Mouse (Mus musculus) myocyte (in vitro differentiated cells): ENCODE measurements around the gene Ripor2. TPM values are rescaled to one million over a fixed set of nuclear protein-coding genes. Genes with fewer than 3 reads are reported as not detected.

Source experiments
- H3K27me3 ChIP-seq: one replicate; pipeline ENCODE4 v1.6.1; 2011; ENCODE audit not compliant: control insufficient read depth, insufficient read depth, insufficient read length
- H3K36me3 ChIP-seq: one replicate; pipeline ENCODE4 v1.6.1; 2011; ENCODE audit not compliant: control insufficient read depth, insufficient read depth
- H3K4me2 ChIP-seq: one replicate; pipeline ENCODE4 v1.6.1; 2011; ENCODE audit warnings: low read depth, control low read depth
- H3K4me3 ChIP-seq: one replicate; pipeline ENCODE4 v1.5.1; 2011; ENCODE audit warnings: mild to moderate bottlenecking, control low read depth, moderate library complexity
- H3K79me2 ChIP-seq: one replicate; pipeline ENCODE4 v1.6.1; 2011; ENCODE audit not compliant: control insufficient read depth, insufficient read depth
- H3ac ChIP-seq: one replicate; pipeline ENCODE4 v1.6.1; 2011; ENCODE audit not compliant: control insufficient read depth, insufficient read length
- CEBPB ChIP-seq: IDR thresholded peaks from 2 replicates; pipeline ENCODE4 v1.6.1; 2011; ENCODE audit warnings: mild to moderate bottlenecking, moderate library complexity; ENCODE audit not compliant: poor library complexity, insufficient read depth, severe bottlenecking
- E2F4 ChIP-seq: IDR thresholded peaks from one replicate; pipeline ENCODE4 v1.6.1; 2011; ENCODE audit warnings: mild to moderate bottlenecking, control low read depth, moderate library complexity; ENCODE audit not compliant: insufficient read depth
- MAX ChIP-seq: IDR thresholded peaks from one replicate; pipeline ENCODE4 v1.6.1; 2011; ENCODE audit warnings: low read depth, mild to moderate bottlenecking, control low read depth
- MYOD1 ChIP-seq, 3 experiments: IDR thresholded peaks; one replicate each; pipeline ENCODE4 v1.6.1; 2011; ENCODE audit warnings: control low read depth in 2 of 3, low read depth in 2 of 3, mild to moderate bottlenecking in 2 of 3, moderate library complexity in 1 of 3; ENCODE audit not compliant: insufficient read length in 2 of 3, control insufficient read depth in 1 of 3
- MYOG ChIP-seq, 3 experiments: IDR thresholded peaks; one replicate each; pipeline ENCODE4 v1.6.1; 2011; ENCODE audit warnings: control low read depth in 2 of 3, low read depth in 2 of 3, mild to moderate bottlenecking in 2 of 3; ENCODE audit not compliant: insufficient read length in 2 of 3, control insufficient read depth in 1 of 3, insufficient read depth in 1 of 3
- POLR2A ChIP-seq: IDR thresholded peaks from one replicate; pipeline ENCODE4 v1.6.1; 2011; ENCODE audit warnings: low read depth, mild to moderate bottlenecking, control low read depth, moderate library complexity; ENCODE audit not compliant: insufficient read length
- POLR2AphosphoS2 ChIP-seq: IDR thresholded peaks from one replicate; pipeline ENCODE4 v1.6.1; 2011; ENCODE audit warnings: low read depth, control low read depth; ENCODE audit not compliant: insufficient read length
- REST ChIP-seq: IDR thresholded peaks from one replicate; pipeline ENCODE4 v1.6.1; 2011; ENCODE audit warnings: mild to moderate bottlenecking, control low read depth, moderate library complexity; ENCODE audit not compliant: insufficient read depth, insufficient read length
- SRF ChIP-seq: IDR thresholded peaks from one replicate; pipeline ENCODE4 v1.6.1; 2011; ENCODE audit warnings: low read depth; ENCODE audit not compliant: control insufficient read depth, insufficient read length
- TCF12 ChIP-seq: IDR thresholded peaks from one replicate; pipeline ENCODE4 v1.6.1; 2011; ENCODE audit warnings: mild to moderate bottlenecking, control low read depth; ENCODE audit not compliant: poor library complexity, insufficient read depth, severe bottlenecking
- TCF3 ChIP-seq: IDR thresholded peaks from one replicate; pipeline ENCODE4 v1.6.1; 2011; ENCODE audit warnings: low read depth, control low read depth; ENCODE audit not compliant: insufficient read length
- USF1 ChIP-seq: IDR thresholded peaks from one replicate; pipeline ENCODE4 v1.6.1; 2011; ENCODE audit warnings: low read depth, mild to moderate bottlenecking, control low read depth, moderate library complexity
- polyA plus RNA-seq: library from polyadenylated mRNA; unstranded; fragments of >200 nt; fragmentation: generic; extraction: Trizol; gene quantifications from one replicate; pipeline ENCODE4 v1.2.1, GENCODE M21; 2012; ENCODE audit warnings: missing spikeins

Ripor2 gene
- polyA plus RNA-seq, 1 experiment: 1.3 TPM

DNA sequence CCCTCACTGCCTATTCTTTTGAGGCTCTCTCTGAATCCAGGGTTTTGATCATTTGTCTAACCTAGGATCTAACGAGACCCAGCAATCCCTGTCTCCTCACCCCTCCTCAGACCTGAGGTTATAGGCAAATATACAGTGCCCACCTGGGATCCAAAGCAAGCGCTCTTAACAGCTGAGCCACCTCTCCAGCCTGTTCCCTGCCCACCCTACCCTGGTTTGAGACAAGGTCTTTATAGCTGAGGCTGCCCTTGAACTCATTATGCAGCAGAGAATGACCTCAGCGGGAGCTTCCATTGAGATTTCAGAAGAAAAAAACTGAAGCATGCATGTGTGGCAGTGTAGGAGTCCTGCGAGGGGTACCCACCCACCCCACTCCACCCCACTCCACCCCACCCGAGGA is 152.5 kb downstream of the Ripor2 start:
- Histone ChIP-seq H3K36me3 (no peaks in the 10 kb centered on the region), H3K27me3 (no peaks in the 10 kb centered on the region), H3K79me2 (no peaks in the 10 kb centered on the region), H3K4me3 (no peak overlapping the region), H3ac (no peak overlapping the region), H3K4me2 (no peak overlapping the region)
- no peak for TF ChIP-seq TCF12
- TF ChIP-seq SRF: no peak
- TF ChIP-seq POLR2AphosphoS2: no peak
- no peak for TF ChIP-seq MYOG (IDR thresholded peaks at IDR 0.05; ENCODE audit: control insufficient read depth in 1 of 3, insufficient read depth in 1 of 3, insufficient read length in 2 of 3, low read depth in 2 of 3)
- no peak for TF ChIP-seq CEBPB

GRCm38 (mm10) chr13:24735608-24736131 is 153.7 kb downstream of the Ripor2 start:
- no peaks in the 10 kb centered on the region for H3K27me3 ChIP-seq
- H3ac ChIP-seq: no peak overlapping the region
- H3K4me2 ChIP-seq: peak overlapping the region; percentile 28
- no peak for TF ChIP-seq MYOG (IDR thresholded peaks at IDR 0.05; ENCODE audit: control insufficient read depth in 1 of 3, insufficient read depth in 1 of 3, insufficient read length in 2 of 3, low read depth in 2 of 3)
- H3K79me2 ChIP-seq: no peaks in the 10 kb centered on the region
- no peaks in the 10 kb centered on the region for H3K36me3 ChIP-seq
- no peak overlapping the region for H3K4me3 ChIP-seq

DNA sequence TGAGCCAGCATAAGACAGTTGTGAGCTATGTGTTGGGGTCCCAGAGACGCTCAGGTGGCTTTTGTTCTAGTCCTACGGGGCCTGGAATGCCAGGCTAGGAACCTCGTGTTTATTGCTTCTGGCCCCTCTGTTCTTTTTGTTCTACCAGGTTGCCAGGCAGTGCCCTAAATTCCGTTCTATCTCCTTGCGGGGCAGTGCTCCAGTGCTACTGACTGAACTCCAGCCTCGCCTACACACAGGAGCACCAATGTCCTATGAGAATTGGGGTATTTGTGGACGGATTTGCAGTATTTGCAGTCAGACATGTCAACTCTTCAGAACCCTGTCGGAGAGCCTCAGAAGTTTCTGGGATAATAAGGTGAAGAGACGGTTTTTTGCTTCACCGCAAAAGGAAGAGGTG is 159.0 kb downstream of the Ripor2 start, which contains the start of gene Armh2:
Gene Armh2 (plus strand): TSS at position 205 of the 400 bp plus-strand sequence.
- TF ChIP-seq MYOD1 (IDR thresholded peaks at IDR 0.05; ENCODE audit: control insufficient read depth in 1 of 3, insufficient read length in 2 of 3, low read depth in 2 of 3) (no peak), E2F4 (no peak), TCF12 (no peak), TCF3 (no peak), POLR2AphosphoS2 (no peak), SRF (no peak), CEBPB (no peak), POLR2A (no peak), REST (no peak), MYOG (IDR thresholded peaks at IDR 0.05; ENCODE audit: control insufficient read depth in 1 of 3, insufficient read depth in 1 of 3, insufficient read length in 2 of 3, low read depth in 2 of 3) (no peak)
- Histone ChIP-seq H3K36me3 (no peaks in the 10 kb centered on the region), H3K4me2 (no peak within 1 kb of the TSS), H3K79me2 (no peaks in the 10 kb centered on the region), H3K27me3 (no peaks in the 10 kb centered on the region), H3K4me3 (no peak within 1 kb of the TSS), H3ac (no peak within 1 kb of the TSS)

- peak in 1 of 3 experiments; percentile 17 for TF ChIP-seq MYOG (IDR thresholded peaks at IDR 0.05; ENCODE audit: control insufficient read depth in 1 of 3, insufficient read depth in 1 of 3, insufficient read length in 2 of 3, low read depth in 2 of 3)
- TF ChIP-seq TCF12: no peak
- TF ChIP-seq MYOD1 (IDR thresholded peaks at IDR 0.05; ENCODE audit: control insufficient read depth in 1 of 3, insufficient read length in 2 of 3, low read depth in 2 of 3): peak in 1 of 3 experiments; percentile 43
- Histone ChIP-seq H3K4me2 (peak overlapping the region; percentile 32), H3K4me3 (no peak overlapping the region), H3K27me3 (no peaks in the 10 kb centered on the region), H3K79me2 (no peaks in the 10 kb centered on the region), H3ac (no peak overlapping the region), H3K36me3 (no peaks in the 10 kb centered on the region)
Measured at GRCm38 (mm10) chr13:24747823-24748222, 165.8 kb downstream of the Ripor2 start.

DNA sequence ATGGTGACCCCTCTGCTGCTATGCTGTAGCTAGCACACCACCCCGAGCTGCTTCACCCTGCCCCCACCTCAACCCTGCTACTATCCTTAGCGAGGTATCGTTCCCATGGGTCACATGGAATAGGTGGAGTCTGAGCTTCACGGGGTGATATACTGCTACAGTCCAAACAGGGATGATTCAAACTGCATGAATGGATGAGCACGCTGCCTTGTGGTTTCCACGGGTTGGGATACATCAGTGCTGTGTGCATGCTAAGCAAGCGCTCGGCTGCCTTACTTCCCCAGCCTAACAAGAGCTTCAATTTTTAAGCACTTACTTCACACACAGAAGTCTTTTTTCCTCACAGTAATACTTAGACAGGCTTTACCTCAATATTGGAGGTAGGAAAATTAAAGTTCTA is 168.8 kb downstream of the Ripor2 start:
- Histone ChIP-seq H3K79me2 (no peaks in the 10 kb centered on the region), H3K4me3 (no peak overlapping the region), H3K36me3 (peaks cover 16% of the 10 kb centered on the region), H3ac (no peak overlapping the region), H3K4me2 (no peak overlapping the region), H3K27me3 (no peaks in the 10 kb centered on the region)
- TF ChIP-seq MYOG (IDR thresholded peaks at IDR 0.05; ENCODE audit: control insufficient read depth in 1 of 3, insufficient read depth in 1 of 3, insufficient read length in 2 of 3, low read depth in 2 of 3) (no peak), E2F4 (no peak), TCF12 (no peak), POLR2AphosphoS2 (no peak), REST (no peak), MYOD1 (IDR thresholded peaks at IDR 0.05; ENCODE audit: control insufficient read depth in 1 of 3, insufficient read length in 2 of 3, low read depth in 2 of 3) (no peak), TCF3 (no peak), USF1 (no peak), SRF (no peak), MAX (no peak)
